Mouse (Mus musculus) ZHBTc4 (cell line): ENCODE data around the gene Syngap1.
A peak's percentile ranks its signal among the peaks of the same experiment; 100 is the strongest.

Experiments used
- DNase-seq: peaks from one replicate; pipeline ENCODE4 v3.0.0-alpha.2; 2011; ENCODE audit warnings: low read depth, low spot score

The Syngap1 gene

GRCm38 (mm10) chr17:26994410-26994809 is 53.4 kb downstream of the Syngap1 start:
- DNase-seq, result no peak

DNA sequence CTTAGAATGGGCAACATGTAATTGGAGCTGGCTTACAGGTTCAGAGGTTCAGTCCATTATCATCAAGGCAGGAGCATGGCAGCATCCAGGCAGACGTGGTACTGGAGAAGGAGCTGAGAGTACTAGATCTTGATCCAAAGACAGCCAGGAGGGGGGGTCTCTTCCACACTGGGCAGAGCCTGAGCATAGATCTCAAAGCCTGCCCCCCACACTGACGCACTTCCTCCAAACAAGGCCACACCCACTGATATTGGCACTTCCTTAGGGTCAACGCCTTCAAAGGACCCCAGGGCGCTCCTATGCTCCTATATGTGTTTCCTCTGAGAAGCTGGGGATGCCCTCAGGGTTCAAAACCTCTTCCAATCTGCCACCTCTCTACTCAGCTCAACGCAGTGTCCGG is 54.0 kb downstream of the Syngap1 start:
- DNase-seq, result no peak

DNA sequence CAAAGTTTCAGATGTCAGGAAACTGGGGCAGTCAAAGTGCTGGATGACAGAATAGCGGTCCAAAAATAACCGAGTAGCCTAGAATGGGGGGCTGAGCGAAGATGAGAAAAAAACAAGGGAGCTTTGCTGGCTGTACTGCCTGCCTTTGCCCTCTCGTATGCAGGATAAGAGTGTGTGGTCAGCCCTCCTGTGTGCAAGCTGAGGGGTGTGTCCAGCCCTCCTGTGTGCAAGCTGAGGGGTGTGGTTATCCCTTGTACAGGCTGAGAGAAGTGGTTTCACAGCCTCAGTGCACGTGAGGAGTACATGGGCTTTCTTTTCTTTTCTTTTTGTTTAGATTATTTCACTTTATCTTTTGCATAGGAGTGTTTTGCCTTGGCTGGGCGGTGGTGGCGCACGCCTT is 54.5 kb downstream of the Syngap1 start:
- no peak for DNase-seq

- DNase-seq, result peak; percentile 69
Measured at GRCm38 (mm10) chr17:26997661-26998060, 56.6 kb downstream of the Syngap1 start.

DNA sequence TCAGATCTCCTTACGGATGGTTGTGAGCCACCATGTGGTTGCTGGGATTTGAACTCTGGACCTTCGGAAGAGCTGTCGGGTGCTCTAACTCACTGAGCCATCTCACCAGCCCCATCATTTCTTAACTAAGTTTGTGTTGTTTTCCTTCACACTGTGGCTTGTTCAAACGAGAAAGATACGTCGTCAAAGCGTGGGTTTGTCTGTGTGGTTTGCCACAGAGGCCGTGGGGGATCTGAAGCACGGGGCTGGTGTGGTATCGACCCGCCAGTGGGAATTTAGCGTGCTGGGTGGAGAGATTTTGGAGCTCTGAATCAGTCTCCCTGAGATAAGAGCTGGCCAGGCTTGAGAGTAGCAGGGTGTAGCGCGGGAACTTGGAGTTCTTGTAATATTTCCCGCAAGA is 57.2 kb downstream of the Syngap1 start:
- DNase-seq, result no peak

DNA sequence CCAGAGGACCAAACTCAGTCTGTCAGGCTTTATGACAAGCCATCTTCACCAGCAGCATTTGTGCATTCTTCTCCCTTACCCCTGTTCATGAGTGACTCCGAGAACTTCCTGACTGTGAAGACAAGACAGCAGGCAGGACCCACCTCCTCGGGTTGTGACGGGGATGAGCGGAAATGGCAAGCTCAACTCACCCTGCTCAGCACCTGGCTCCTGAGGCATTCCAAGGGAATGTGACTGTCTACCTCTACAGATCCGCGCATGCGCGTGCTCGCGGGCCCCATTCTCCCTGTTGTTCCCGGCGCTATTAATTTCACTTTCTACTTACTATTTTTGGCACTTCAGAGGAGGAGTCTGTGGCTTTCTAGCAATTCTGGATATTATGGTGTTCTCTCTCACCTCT is 58.9 kb downstream of the Syngap1 start:
- peak; percentile 66 for DNase-seq

- peak; percentile 91 for DNase-seq
Measured at GRCm38 (mm10) chr17:27001151-27001550, 60.1 kb downstream of the Syngap1 start.

DNA sequence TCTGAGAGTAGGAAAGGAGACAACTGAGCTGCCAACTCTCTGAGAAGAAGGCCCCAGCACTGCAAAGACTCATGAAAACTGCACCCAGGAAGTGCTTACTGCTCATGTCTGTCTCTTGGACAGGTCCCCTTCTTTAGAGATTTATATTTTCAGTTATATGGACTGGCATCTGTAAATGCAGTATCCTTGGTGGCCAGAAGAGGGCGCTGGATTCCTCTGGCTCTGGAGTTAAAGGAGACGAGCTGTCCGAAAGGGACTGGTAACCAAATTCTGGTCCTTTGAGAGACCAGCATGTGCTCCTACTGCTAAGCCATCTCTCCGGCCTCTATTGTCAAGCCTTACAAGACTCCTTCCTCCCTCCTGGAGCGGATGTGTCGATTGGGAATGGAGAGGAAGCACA is 60.8 kb downstream of the Syngap1 start:
- peak; percentile 78 for DNase-seq

GRCm38 (mm10) chr17:27004431-27004830 is 63.4 kb downstream of the Syngap1 start:
- DNase-seq, result peak; percentile 89

- DNase-seq, result peak; percentile 72
Measured at GRCm38 (mm10) chr17:27004903-27005485, 63.9 kb downstream of the Syngap1 start.

- DNase-seq, result no peak
Measured at GRCm38 (mm10) chr17:27005644-27006043, 64.6 kb downstream of the Syngap1 start.

GRCm38 (mm10) chr17:27008277-27008676 is 67.2 kb downstream of the Syngap1 start:
- DNase-seq, result no peak

- DNase-seq, result no peak
Measured at GRCm38 (mm10) chr17:27011167-27011566, 70.1 kb downstream of the Syngap1 start.

DNA sequence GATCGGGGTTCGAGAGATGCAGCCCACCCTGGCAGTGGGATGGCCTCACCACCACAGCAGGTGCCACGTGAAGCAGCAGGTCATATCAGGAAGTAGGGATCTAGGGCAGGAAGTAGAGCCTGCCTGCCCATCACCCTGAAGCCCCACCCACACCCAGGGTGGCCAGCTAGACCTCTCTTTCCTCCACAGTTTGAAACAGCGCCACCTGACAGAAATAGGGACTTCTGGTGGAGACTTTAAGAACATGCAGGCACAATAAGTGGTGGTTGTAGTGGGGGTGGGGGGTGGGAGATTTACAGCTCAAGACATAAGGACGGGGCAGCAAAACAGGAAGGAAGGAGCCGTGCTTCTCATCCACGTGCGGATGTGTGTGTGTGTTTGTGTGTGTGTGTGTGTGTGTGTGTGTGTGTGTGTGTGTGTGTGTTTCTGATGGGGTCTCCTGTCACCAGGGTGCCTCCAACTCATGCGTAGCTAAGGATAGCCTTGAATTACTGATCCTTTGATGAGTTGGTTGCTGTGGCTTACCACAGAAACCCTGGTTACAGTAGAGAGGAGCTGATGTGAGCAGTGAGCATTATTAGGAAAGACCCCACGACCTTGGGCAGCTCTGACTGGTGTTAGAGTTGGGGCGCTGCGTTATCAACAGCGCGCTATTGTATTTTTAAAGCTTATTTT is 71.1 kb downstream of the Syngap1 start:
- peak; percentile 89 for DNase-seq

DNA sequence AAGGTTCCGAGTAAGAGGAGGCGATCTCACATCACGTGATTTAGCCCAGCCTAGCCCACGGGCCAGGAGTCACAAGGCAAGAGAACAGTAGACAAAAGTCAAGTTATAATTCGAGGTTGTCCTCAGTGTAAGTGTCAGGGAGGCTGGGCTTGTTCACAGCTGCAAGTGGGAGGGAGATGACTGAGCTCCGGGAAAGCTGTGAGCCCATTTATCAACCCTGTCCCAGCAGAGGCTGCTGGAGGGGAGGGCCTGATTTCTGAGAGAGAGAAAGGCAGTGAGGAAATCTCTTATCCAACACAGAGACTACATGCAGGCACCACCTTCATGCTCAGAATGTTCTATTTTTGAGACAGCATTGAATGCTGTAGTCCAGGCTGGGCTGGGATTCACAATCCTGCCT is 71.9 kb downstream of the Syngap1 start:
- DNase-seq, result no peak

- DNase-seq, result peak; percentile 98
Measured at GRCm38 (mm10) chr17:27017564-27018499, 76.8 kb downstream of the Syngap1 start.

DNA sequence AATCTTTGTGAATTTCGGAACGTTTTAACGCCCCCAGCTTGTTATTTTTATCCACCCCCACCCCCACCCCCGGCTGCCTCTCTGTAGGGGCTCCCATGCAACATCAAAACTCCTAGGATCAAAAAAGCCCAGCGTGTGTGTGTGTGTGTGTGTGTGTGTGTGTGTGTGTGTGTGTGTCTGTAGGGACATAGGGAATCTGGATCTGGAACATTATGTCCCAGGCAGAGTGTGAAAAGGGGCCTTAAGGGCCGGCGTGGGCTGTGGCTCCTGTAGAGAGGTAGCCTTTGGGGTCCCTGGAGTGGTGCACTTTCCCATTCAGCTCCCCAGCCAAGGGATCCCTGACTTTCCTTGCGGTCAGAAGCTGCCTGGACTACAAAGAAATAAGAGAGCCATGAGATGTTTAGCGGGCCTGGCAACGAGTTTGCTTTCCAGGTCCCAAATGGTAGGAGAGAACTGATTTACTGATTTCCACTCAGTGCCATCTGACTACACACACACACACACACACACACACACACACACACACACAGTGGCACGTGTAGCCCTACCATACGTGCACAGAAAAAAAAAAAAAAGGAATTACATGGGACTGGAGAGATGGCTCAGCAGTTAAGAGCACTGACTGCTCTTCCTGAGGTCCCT is 77.6 kb downstream of the Syngap1 start:
- DNase-seq, result no peak

DNA sequence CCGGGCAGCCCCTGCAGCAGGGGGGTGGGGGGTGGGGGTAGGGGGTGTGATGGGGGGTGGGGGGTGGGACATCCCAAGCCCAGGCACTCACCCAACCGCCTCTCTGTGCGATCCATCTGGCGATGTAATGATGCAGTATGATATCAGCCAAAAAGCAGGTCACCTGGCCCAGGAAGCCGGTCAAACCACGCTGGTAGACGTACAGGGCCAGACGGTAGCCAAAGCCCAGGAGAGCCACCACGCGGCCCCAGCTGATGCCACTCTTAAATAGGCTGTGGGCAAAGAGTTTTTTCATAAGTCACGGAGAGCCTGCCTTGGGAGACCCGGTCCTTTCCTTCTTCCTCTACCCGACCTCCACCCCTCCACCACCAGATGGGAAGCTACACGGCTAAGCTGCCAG is 80.0 kb downstream of the Syngap1 start:
- no peak for DNase-seq

GRCm38 (mm10) chr17:27021736-27022135 is 80.7 kb downstream of the Syngap1 start:
- no peak for DNase-seq
